Mouse (Mus musculus): ENCODE measurements at regions not wholly inside any gene's neighbourhood (a gene's known extent, or its start where the extent isn't known, plus 50 kb on each side); places are given as distances from the start of the nearest gene placed in this dataset.

GRCm38 (mm10) chr15:67825796-67826484, 1325.2 kb upstream of the Lrrc6 start:
- TF ChIP-seq CTCF (IDR thresholded peaks at IDR 0.05; ENCODE audit: control insufficient read depth, insufficient read depth, insufficient read length) (no peak), MAX (IDR thresholded peaks at IDR 0.05) (no peak)
